Mouse (Mus musculus): ENCODE data around the gene Adig. TPM values are rescaled to one million over a fixed set of nuclear protein-coding genes. Genes with fewer than 3 reads are reported as not detected.

The Adig gene
- polyA plus RNA-seq, 1 experiment from 2014 or later = not detected

GRCm38 (mm10) chr2:158524129-158524860 lies 21.9 kb downstream of the Adig start:
- peak; percentile 88 for DNase-seq (ENCODE audit: low spot score)
- peak; percentile 69; the same call in 1 of the 2 replicates for ATAC-seq
- H3K4me2 ChIP-seq (ENCODE audit: low read length) = no peak overlapping the region

GRCm38 (mm10) chr2:158534090-158534489 lies 31.7 kb downstream of the Adig start:
- 10% methylated on average over 4 of the region's 4 CpGs for WGBS
- ATAC-seq = peak; percentile 66

More at GRCm38 (mm10) chr2:158524129-158524860, 21.9 kb downstream of the Adig start:
- Histone ChIP-seq H3K27me3 (replicated peaks; ENCODE audit: control insufficient read depth, insufficient read depth, low read length) (no peaks in the 10 kb centered on the region), H3K9me3 (replicated peaks; ENCODE audit: control insufficient read depth, low read length) (no peaks in the 10 kb centered on the region), H3K4me1 (ENCODE audit: control insufficient read depth, insufficient read depth, low read length) (no peaks in the 10 kb centered on the region), H3K4me3 (ENCODE audit: low read depth, low read length) (no peak overlapping the region), H3K27ac (ENCODE audit: low read depth, low read length) (0 out of 2 replicates have a peak overlapping the region, but pooled peaks have one; percentile 21), H3K9ac (ENCODE audit: low read length) (no peak overlapping the region), H3K36me3 (ENCODE audit: control insufficient read depth, insufficient read depth, low read length) (no peaks in the 10 kb centered on the region)
- 70% methylated on average over 16 of the region's 16 CpGs for WGBS

GRCm38 (mm10) chr2:158534559-158534958 lies 32.1 kb downstream of the Adig start:
- WGBS = 78% methylated on average over 8 of the region's 8 CpGs
- Histone ChIP-seq H3K27me3 (replicated peaks; ENCODE audit: control insufficient read depth, insufficient read depth, low read length) (no peaks in the 10 kb centered on the region), H3K9ac (ENCODE audit: low read length) (no peak overlapping the region), H3K9me3 (replicated peaks; ENCODE audit: control insufficient read depth, low read length) (no peaks in the 10 kb centered on the region), H3K4me3 (ENCODE audit: low read depth, low read length) (no peak overlapping the region), H3K4me1 (ENCODE audit: control insufficient read depth, insufficient read depth, low read length) (no peaks in the 10 kb centered on the region), H3K27ac (ENCODE audit: low read depth, low read length) (no peak overlapping the region), H3K4me2 (ENCODE audit: low read length) (no peak overlapping the region), H3K36me3 (ENCODE audit: control insufficient read depth, insufficient read depth, low read length) (no peaks in the 10 kb centered on the region)
- no peak for ATAC-seq
- no peak for DNase-seq (ENCODE audit: low spot score)

More at GRCm38 (mm10) chr2:158534090-158534489, 31.7 kb downstream of the Adig start:
- H3K4me3 ChIP-seq (ENCODE audit: low read depth, low read length) = no peak overlapping the region
- DNase-seq (ENCODE audit: low spot score) = peak; percentile 77
- H3K27me3 ChIP-seq (replicated peaks; ENCODE audit: control insufficient read depth, insufficient read depth, low read length) = no peaks in the 10 kb centered on the region
- H3K4me1 ChIP-seq (ENCODE audit: control insufficient read depth, insufficient read depth, low read length) = no peaks in the 10 kb centered on the region
- H3K9ac ChIP-seq (ENCODE audit: low read length) = no peak overlapping the region
- H3K27ac ChIP-seq (ENCODE audit: low read depth, low read length) = no peak overlapping the region
- no peak overlapping the region for H3K4me2 ChIP-seq (ENCODE audit: low read length)
- no peaks in the 10 kb centered on the region for H3K36me3 ChIP-seq (ENCODE audit: control insufficient read depth, insufficient read depth, low read length)
- no peaks in the 10 kb centered on the region for H3K9me3 ChIP-seq (replicated peaks; ENCODE audit: control insufficient read depth, low read length)

- Histone ChIP-seq H3K4me3 (ENCODE audit: low read depth, low read length) (peak overlapping the region; percentile 10; the same call in 1 of the 2 replicates), H3K27me3 (replicated peaks; ENCODE audit: control insufficient read depth, insufficient read depth, low read length) (no peaks in the 10 kb centered on the region)
- 60% methylated on average over 24 of the region's 24 CpGs for WGBS
Observed at GRCm38 (mm10) chr2:158539433-158540305, 37.3 kb downstream of the Adig start.

GRCm38 (mm10) chr2:158541286-158541685 lies 38.9 kb downstream of the Adig start:
- Histone ChIP-seq H3K9me3 (replicated peaks; ENCODE audit: control insufficient read depth, low read length) (no peaks in the 10 kb centered on the region), H3K4me2 (ENCODE audit: low read length) (no peak overlapping the region), H3K9ac (ENCODE audit: low read length) (no peak overlapping the region), H3K27me3 (replicated peaks; ENCODE audit: control insufficient read depth, insufficient read depth, low read length) (no peaks in the 10 kb centered on the region), H3K27ac (ENCODE audit: low read depth, low read length) (no peak overlapping the region), H3K36me3 (ENCODE audit: control insufficient read depth, insufficient read depth, low read length) (no peaks in the 10 kb centered on the region), H3K4me3 (ENCODE audit: low read depth, low read length) (no peak overlapping the region), H3K4me1 (ENCODE audit: control insufficient read depth, insufficient read depth, low read length) (no peaks in the 10 kb centered on the region)
- 54% methylated on average over 4 of the region's 4 CpGs for WGBS
- ATAC-seq (no peak), DNase-seq (ENCODE audit: low spot score) (peak; percentile 49)

More at GRCm38 (mm10) chr2:158539433-158540305, 37.3 kb downstream of the Adig start:
- H3K9me3 ChIP-seq (replicated peaks; ENCODE audit: control insufficient read depth, low read length) = no peaks in the 10 kb centered on the region
- H3K36me3 ChIP-seq (ENCODE audit: control insufficient read depth, insufficient read depth, low read length) = no peaks in the 10 kb centered on the region
- peak overlapping the region; percentile 37; the same call in 1 of the 2 replicates for H3K9ac ChIP-seq (ENCODE audit: low read length)
- H3K27ac ChIP-seq (ENCODE audit: low read depth, low read length) = no peak overlapping the region
- peak overlapping the region; percentile 45 for H3K4me2 ChIP-seq (ENCODE audit: low read length)
- ATAC-seq (peak; percentile 66), DNase-seq (ENCODE audit: low spot score) (peak; percentile 61)
- H3K4me1 ChIP-seq (ENCODE audit: control insufficient read depth, insufficient read depth, low read length) = no peaks in the 10 kb centered on the region

GRCm38 (mm10) chr2:158545266-158545665 lies 42.9 kb downstream of the Adig start:
- no peak overlapping the region for H3K4me3 ChIP-seq (ENCODE audit: low read depth, low read length)
- no peak overlapping the region for H3K9ac ChIP-seq (ENCODE audit: low read length)
- ATAC-seq (no peak), DNase-seq (ENCODE audit: low spot score) (no peak)
- no peak overlapping the region for H3K4me2 ChIP-seq (ENCODE audit: low read length)
- WGBS = 65% methylated on average over 2 of the region's 2 CpGs
- 0 out of 2 replicates have a peak, but pooled peaks cover 1% of the 10 kb centered on the region for H3K4me1 ChIP-seq (ENCODE audit: control insufficient read depth, insufficient read depth, low read length)
- H3K27me3 ChIP-seq (replicated peaks; ENCODE audit: control insufficient read depth, insufficient read depth, low read length) = no peaks in the 10 kb centered on the region
- no peaks in the 10 kb centered on the region for H3K36me3 ChIP-seq (ENCODE audit: control insufficient read depth, insufficient read depth, low read length)
- no peaks in the 10 kb centered on the region for H3K9me3 ChIP-seq (replicated peaks; ENCODE audit: control insufficient read depth, low read length)
- no peak overlapping the region for H3K27ac ChIP-seq (ENCODE audit: low read depth, low read length)

- H3K27me3 ChIP-seq (replicated peaks; ENCODE audit: control insufficient read depth, insufficient read depth, low read length) = peaks cover 7% of the 10 kb centered on the region; the same call in 1 of the 2 replicates
- H3K4me2 ChIP-seq (ENCODE audit: low read length) = 0 out of 2 replicates have a peak overlapping the region, but pooled peaks have one; percentile 17
- peak; percentile 75 for ATAC-seq
- no peak overlapping the region for H3K27ac ChIP-seq (ENCODE audit: low read depth, low read length)
- H3K4me1 ChIP-seq (ENCODE audit: control insufficient read depth, insufficient read depth, low read length) = 0 out of 2 replicates have a peak, but pooled peaks cover 3% of the 10 kb centered on the region
- DNase-seq (ENCODE audit: low spot score) = peak; percentile 92
- peak overlapping the region; percentile 40; the same call in 1 of the 2 replicates for H3K9ac ChIP-seq (ENCODE audit: low read length)
- H3K36me3 ChIP-seq (ENCODE audit: control insufficient read depth, insufficient read depth, low read length) = no peaks in the 10 kb centered on the region
- H3K9me3 ChIP-seq (replicated peaks; ENCODE audit: control insufficient read depth, low read length) = no peaks in the 10 kb centered on the region
- no peak overlapping the region for H3K4me3 ChIP-seq (ENCODE audit: low read depth, low read length)
- WGBS = 3% methylated on average over 17 of the region's 17 CpGs
Observed at GRCm38 (mm10) chr2:158546751-158547150, 44.3 kb downstream of the Adig start.

- 1% methylated on average over 3 of the region's 3 CpGs for WGBS
- H3K4me3 ChIP-seq (ENCODE audit: low read depth, low read length) = no peak overlapping the region
- DNase-seq (ENCODE audit: low spot score) (peak; percentile 95), ATAC-seq (peak; percentile 77)
- no peak overlapping the region for H3K9ac ChIP-seq (ENCODE audit: low read length)
- H3K4me1 ChIP-seq (ENCODE audit: control insufficient read depth, insufficient read depth, low read length) = peaks cover 12% of the 10 kb centered on the region
- H3K9me3 ChIP-seq (replicated peaks; ENCODE audit: control insufficient read depth, low read length) = no peaks in the 10 kb centered on the region
- peaks cover 16% of the 10 kb centered on the region; the same call in 1 of the 2 replicates for H3K27me3 ChIP-seq (replicated peaks; ENCODE audit: control insufficient read depth, insufficient read depth, low read length)
- no peak overlapping the region for H3K4me2 ChIP-seq (ENCODE audit: low read length)
- H3K27ac ChIP-seq (ENCODE audit: low read depth, low read length) = no peak overlapping the region
- H3K36me3 ChIP-seq (ENCODE audit: control insufficient read depth, insufficient read depth, low read length) = no peaks in the 10 kb centered on the region
Observed at GRCm38 (mm10) chr2:158550067-158550466, 47.7 kb downstream of the Adig start.
